Mouse (Mus musculus) midbrain, embryonic 11.5 days (tissue): ENCODE data around the gene Tgfbr1. TPM values are rescaled to one million over a fixed set of nuclear protein-coding genes. Genes with fewer than 3 reads are reported as not detected.

Experiments used
- ATAC-seq: fragments of 200-750 bp; cut with Nextera tagmentation; 2 replicates; pipeline ENCODE4 v1.8.0; 2017; ENCODE audit warnings: moderate TSS enrichment, moderate library complexity; ENCODE audit not compliant: low FRiP score
- DNase-seq: peaks from one replicate; pipeline ENCODE4 v3.0.0; 2015; ENCODE audit warnings: low spot score; ENCODE audit errors: missing footprints
- H3K27ac ChIP-seq: fragments of 300-500 bp; sonication (generic); 2 replicates; pipeline ENCODE4 v1.5.1; 2014; ENCODE audit warnings: low read depth, low read length
- H3K27me3 ChIP-seq: fragments of 300-500 bp; sonication (generic); 2 replicates; pipeline ENCODE4 v1.6.1; 2014; ENCODE audit warnings: mild to moderate bottlenecking, low read length, moderate library complexity, mixed read lengths; ENCODE audit not compliant: control insufficient read depth, insufficient read depth
- H3K36me3 ChIP-seq: fragments of 300-500 bp; sonication (generic); 2 replicates; pipeline ENCODE4 v1.6.1; 2014; ENCODE audit warnings: mild to moderate bottlenecking, low read length, moderate library complexity, mixed read lengths; ENCODE audit not compliant: control insufficient read depth, insufficient read depth
- H3K4me1 ChIP-seq: fragments of 300-500 bp; sonication (generic); 2 replicates; pipeline ENCODE4 v1.6.1; 2014; ENCODE audit warnings: low read length; ENCODE audit not compliant: control insufficient read depth, insufficient read depth
- H3K4me2 ChIP-seq: fragments of 300-500 bp; sonication (generic); 2 replicates; pipeline ENCODE4 v1.6.1; 2014; ENCODE audit warnings: mild to moderate bottlenecking, moderate library complexity
- H3K4me3 ChIP-seq: fragments of 300-500 bp; sonication (generic); 2 replicates; pipeline ENCODE4 v1.5.1; 2014; ENCODE audit warnings: low read depth, low read length
- H3K9ac ChIP-seq: fragments of 300-500 bp; sonication (generic); 2 replicates; pipeline ENCODE4 v1.6.1; 2014; ENCODE audit warnings: low read length
- H3K9me3 ChIP-seq: fragments of 300-500 bp; sonication (generic); 2 replicates; pipeline ENCODE4 v1.6.1; 2016; ENCODE audit warnings: low read length; ENCODE audit not compliant: control insufficient read depth
- WGBS: fragments of 180-500 bp; shearing (Covaris S2); extraction: QIAGEN DNeasy Blood & Tissue Kit; methylation state at CpG from one replicate; pipeline ENCODE4 v1.1.7; 2014; 5-methylcytosine and 5-hydroxymethylcytosine counted together
- polyA plus RNA-seq: library from polyadenylated mRNA; unstranded; fragments of >200 nt; fragmentation: Nextera tagmentation; extraction: Ambion mirVana; gene quantifications from 2 replicates; pipeline ENCODE4 v1.2.1, GENCODE M21; 2014

Tgfbr1 gene
- polyA plus RNA-seq, 1 experiment from 2014 or later, result 121 TPM

- H3K9ac ChIP-seq, result no peak overlapping the region
- H3K36me3 ChIP-seq, result peaks cover 6% of the 10 kb centered on the region
- no peak overlapping the region for H3K4me2 ChIP-seq
- no peak overlapping the region for H3K4me3 ChIP-seq
- no peak for DNase-seq
- H3K4me1 ChIP-seq, result no peaks in the 10 kb centered on the region
- 91% methylated on average over 4 of the region's 4 CpGs for WGBS
- no peaks in the 10 kb centered on the region for H3K9me3 ChIP-seq
- H3K27ac ChIP-seq, result no peak overlapping the region
- ATAC-seq, result no peak
- H3K27me3 ChIP-seq, result no peaks in the 10 kb centered on the region
Measured at GRCm38 (mm10) chr4:47400314-47400713, 47.3 kb downstream of the Tgfbr1 start.

GRCm38 (mm10) chr4:47402200-47402599 lies 49.2 kb downstream of the Tgfbr1 start:
- peaks cover 6% of the 10 kb centered on the region for H3K36me3 ChIP-seq
- H3K4me3 ChIP-seq, result no peak overlapping the region
- DNase-seq (no peak), ATAC-seq (no peak)
- H3K9ac ChIP-seq, result no peak overlapping the region
- H3K27me3 ChIP-seq, result no peaks in the 10 kb centered on the region
- H3K9me3 ChIP-seq, result no peaks in the 10 kb centered on the region
- no peak overlapping the region for H3K4me2 ChIP-seq
- no peak overlapping the region for H3K27ac ChIP-seq
- no peaks in the 10 kb centered on the region for H3K4me1 ChIP-seq

- H3K36me3 ChIP-seq, result no peaks in the 10 kb centered on the region; the same call in 1 of the 2 replicates
- DNase-seq (peak; percentile 75), ATAC-seq (no peak)
- no peak overlapping the region for H3K27ac ChIP-seq
- H3K27me3 ChIP-seq, result no peaks in the 10 kb centered on the region
- no peak overlapping the region for H3K4me3 ChIP-seq
- no peak overlapping the region for H3K4me2 ChIP-seq
- WGBS, result 87% methylated on average over 2 of the region's 2 CpGs
- no peak overlapping the region for H3K9ac ChIP-seq
- H3K9me3 ChIP-seq, result no peaks in the 10 kb centered on the region
- H3K4me1 ChIP-seq, result no peaks in the 10 kb centered on the region
Measured at GRCm38 (mm10) chr4:47404536-47404935, 51.5 kb downstream of the Tgfbr1 start.

GRCm38 (mm10) chr4:47407161-47407560 lies 54.1 kb downstream of the Tgfbr1 start:
- DNase-seq, result peak; percentile 17
- H3K4me2 ChIP-seq, result no peak overlapping the region
- WGBS, result 93% methylated on average over 2 of the region's 2 CpGs
- no peaks in the 10 kb centered on the region for H3K27me3 ChIP-seq
- no peaks in the 10 kb centered on the region for H3K9me3 ChIP-seq
- peaks cover 10% of the 10 kb centered on the region for H3K36me3 ChIP-seq
- ATAC-seq, result no peak
- H3K27ac ChIP-seq, result no peak overlapping the region
- H3K9ac ChIP-seq, result no peak overlapping the region
- H3K4me3 ChIP-seq, result no peak overlapping the region
- no peaks in the 10 kb centered on the region for H3K4me1 ChIP-seq

GRCm38 (mm10) chr4:47417871-47418270 lies 64.8 kb downstream of the Tgfbr1 start:
- DNase-seq, result no peak
- H3K4me1 ChIP-seq, result no peaks in the 10 kb centered on the region
- 70% methylated on average over 3 of the region's 3 CpGs for WGBS

GRCm38 (mm10) chr4:47419268-47419973 lies 66.4 kb downstream of the Tgfbr1 start:
- Histone ChIP-seq H3K36me3 (no peaks in the 10 kb centered on the region), H3K4me2 (no peak overlapping the region), H3K27me3 (no peaks in the 10 kb centered on the region), H3K9ac (no peak overlapping the region), H3K9me3 (no peaks in the 10 kb centered on the region), H3K4me1 (no peaks in the 10 kb centered on the region), H3K27ac (no peak overlapping the region), H3K4me3 (no peak overlapping the region)
- 27% methylated on average over 9 of the region's 9 CpGs for WGBS
- DNase-seq, result peak; percentile 88
- ATAC-seq, result peak; percentile 46; the same call in 1 of the 2 replicates

More at GRCm38 (mm10) chr4:47417871-47418270, 64.8 kb downstream of the Tgfbr1 start:
- H3K27me3 ChIP-seq, result no peaks in the 10 kb centered on the region
- ATAC-seq, result no peak
- H3K4me2 ChIP-seq, result no peak overlapping the region
- no peak overlapping the region for H3K27ac ChIP-seq
- no peaks in the 10 kb centered on the region for H3K9me3 ChIP-seq
- H3K4me3 ChIP-seq, result no peak overlapping the region
- no peak overlapping the region for H3K9ac ChIP-seq
- no peaks in the 10 kb centered on the region; the same call in none of the 2 replicates for H3K36me3 ChIP-seq

- Histone ChIP-seq H3K4me2 (no peak overlapping the region), H3K36me3 (no peaks in the 10 kb centered on the region), H3K27ac (no peak overlapping the region), H3K9ac (no peak overlapping the region), H3K27me3 (no peaks in the 10 kb centered on the region), H3K4me1 (no peaks in the 10 kb centered on the region), H3K4me3 (no peak overlapping the region), H3K9me3 (no peaks in the 10 kb centered on the region)
- ATAC-seq (no peak), DNase-seq (no peak)
- WGBS, result 33% methylated on average over 7 of the region's 7 CpGs
Measured at GRCm38 (mm10) chr4:47420191-47420590, 67.2 kb downstream of the Tgfbr1 start.

GRCm38 (mm10) chr4:47422194-47422593 lies 69.2 kb downstream of the Tgfbr1 start:
- 25% methylated on average over 3 of the region's 3 CpGs for WGBS
- no peaks in the 10 kb centered on the region for H3K9me3 ChIP-seq
- H3K4me3 ChIP-seq, result no peak overlapping the region
- ATAC-seq (no peak), DNase-seq (no peak)
- no peak overlapping the region for H3K4me2 ChIP-seq
- H3K4me1 ChIP-seq, result no peaks in the 10 kb centered on the region
- no peak overlapping the region for H3K27ac ChIP-seq
- no peaks in the 10 kb centered on the region for H3K27me3 ChIP-seq
- no peaks in the 10 kb centered on the region for H3K36me3 ChIP-seq
- H3K9ac ChIP-seq, result no peak overlapping the region

- Histone ChIP-seq H3K4me1 (no peaks in the 10 kb centered on the region), H3K4me3 (no peak overlapping the region), H3K9me3 (no peaks in the 10 kb centered on the region), H3K27me3 (no peaks in the 10 kb centered on the region), H3K4me2 (no peak overlapping the region), H3K27ac (no peak overlapping the region), H3K36me3 (no peaks in the 10 kb centered on the region), H3K9ac (no peak overlapping the region)
- WGBS, result 93% methylated on average over 3 of the region's 3 CpGs
- no peak for ATAC-seq
- peak; percentile 68 for DNase-seq
Measured at GRCm38 (mm10) chr4:47422946-47423345, 69.9 kb downstream of the Tgfbr1 start.
